Mouse (Mus musculus) heart, embryonic 11.5 days (tissue): ENCODE measurements around the gene Gm21987. TPM values are rescaled to one million over a fixed set of nuclear protein-coding genes. Genes with fewer than 3 reads are reported as not detected.

Experiments
- ATAC-seq: fragments of 200-750 bp; cut with Nextera tagmentation; replicated peaks from 2 replicates; pipeline ENCODE4 v1.8.0; 2017; ENCODE audit warnings: moderate library complexity; ENCODE audit not compliant: insufficient number of reproducible peaks, low FRiP score, low TSS enrichment
- H3K27ac ChIP-seq: fragments of 300-500 bp; sonication (generic); 2 replicates; pipeline ENCODE4 v1.5.1; 2014; ENCODE audit warnings: mild to moderate bottlenecking, low read depth, low read length
- H3K27me3 ChIP-seq: fragments of 300-500 bp; sonication (generic); 2 replicates; pipeline ENCODE4 v1.6.1; 2014; ENCODE audit warnings: mild to moderate bottlenecking, low read length, mixed read lengths; ENCODE audit not compliant: control insufficient read depth, insufficient read depth
- H3K36me3 ChIP-seq: fragments of 300-500 bp; sonication (generic); 2 replicates; pipeline ENCODE4 v1.6.1; 2014; ENCODE audit warnings: mild to moderate bottlenecking, low read length, moderate library complexity, mixed read lengths; ENCODE audit not compliant: control insufficient read depth, insufficient read depth
- H3K4me1 ChIP-seq: fragments of 300-500 bp; sonication (generic); 2 replicates; pipeline ENCODE4 v1.6.1; 2014; ENCODE audit warnings: low read length; ENCODE audit not compliant: control insufficient read depth, insufficient read depth
- H3K4me2 ChIP-seq: fragments of 300-500 bp; sonication (generic); 2 replicates; pipeline ENCODE4 v1.6.1; 2014; ENCODE audit warnings: mild to moderate bottlenecking, moderate library complexity
- H3K4me3 ChIP-seq: fragments of 300-500 bp; sonication (generic); 2 replicates; pipeline ENCODE4 v1.5.1; 2014; ENCODE audit warnings: low read depth, low read length
- H3K9ac ChIP-seq: fragments of 300-500 bp; sonication (generic); 2 replicates; pipeline ENCODE4 v1.6.1; 2014; ENCODE audit warnings: mild to moderate bottlenecking, low read depth, low read length, moderate library complexity
- H3K9me3 ChIP-seq: fragments of 300-500 bp; sonication (generic); replicated peaks from 2 replicates; pipeline ENCODE4 v1.6.1; 2016; ENCODE audit warnings: low read length; ENCODE audit not compliant: control insufficient read depth
- WGBS: fragments of 180-500 bp; shearing (Covaris S2); extraction: QIAGEN DNeasy Blood & Tissue Kit; methylation state at CpG from one replicate; pipeline ENCODE4 v1.1.7; 2014; ENCODE audit not compliant: insufficient replicate concordance; 5-methylcytosine and 5-hydroxymethylcytosine counted together
- polyA plus RNA-seq: library from polyadenylated mRNA; unstranded; fragments of >200 nt; fragmentation: Nextera tagmentation; extraction: Ambion mirVana; gene quantifications from 2 replicates; pipeline ENCODE4 v1.2.1, GENCODE M21; 2014

Gm21987 gene
- polyA plus RNA-seq, 1 experiment from 2014 or later: 3.4 TPM

DNA sequence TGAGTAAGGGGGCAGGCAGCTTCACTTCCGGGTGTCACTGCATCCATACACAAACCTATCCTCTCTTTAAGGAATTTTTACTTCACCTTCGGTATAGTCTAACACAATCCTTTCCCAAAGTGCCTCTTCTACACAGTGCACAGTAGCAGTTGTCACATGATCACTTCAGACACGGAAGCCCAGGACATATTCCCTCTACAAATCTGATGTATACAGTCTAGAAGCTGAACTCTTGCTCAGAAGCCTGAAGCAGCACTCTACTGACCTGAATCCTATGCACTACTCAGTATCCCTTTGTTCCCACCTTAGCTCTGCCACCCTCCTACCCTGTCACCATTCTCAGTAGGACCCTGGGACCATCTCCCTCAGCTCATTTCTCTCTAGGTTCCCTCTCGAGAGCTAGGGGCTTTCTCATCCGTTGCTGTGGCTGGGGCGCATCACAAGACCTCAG is 38.4 kb downstream of the Gm21987 start:
- H3K27ac ChIP-seq: no peak overlapping the region
- no peak overlapping the region for H3K4me3 ChIP-seq
- no peaks in the 10 kb centered on the region for H3K36me3 ChIP-seq
- no peak for ATAC-seq
- 86% methylated on average over 6 of the region's 6 CpGs for WGBS
- H3K9me3 ChIP-seq: no peaks in the 10 kb centered on the region
- no peaks in the 10 kb centered on the region for H3K27me3 ChIP-seq
- H3K9ac ChIP-seq: no peak overlapping the region
- no peak overlapping the region for H3K4me2 ChIP-seq
- no peaks in the 10 kb centered on the region for H3K4me1 ChIP-seq

DNA sequence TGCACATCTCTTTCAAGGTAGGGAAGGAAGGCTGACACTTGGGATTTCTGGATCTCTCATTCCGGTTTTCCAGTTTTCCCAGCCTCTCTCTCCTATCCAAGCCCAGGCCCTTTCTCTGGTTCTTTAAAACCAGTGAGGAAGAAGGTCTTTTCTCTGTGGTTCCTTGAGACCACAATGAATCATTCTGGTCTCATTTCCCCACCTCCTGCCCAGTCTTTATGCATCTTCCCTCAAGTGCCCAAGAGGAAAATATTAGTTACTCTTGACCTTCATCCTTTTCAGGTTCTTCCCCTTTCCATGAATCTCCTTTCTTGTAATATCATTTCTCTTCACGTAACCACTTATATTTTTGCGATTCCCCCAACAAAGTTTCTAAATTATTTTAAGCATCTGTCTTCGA is 38.9 kb downstream of the Gm21987 start:
- Histone ChIP-seq H3K4me2 (no peak overlapping the region), H3K9ac (no peak overlapping the region), H3K9me3 (no peaks in the 10 kb centered on the region), H3K27ac (no peak overlapping the region), H3K4me1 (no peaks in the 10 kb centered on the region), H3K36me3 (no peaks in the 10 kb centered on the region), H3K27me3 (no peaks in the 10 kb centered on the region), H3K4me3 (no peak overlapping the region)
- 88% methylated on average over 4 of the region's 4 CpGs for WGBS
- no peak for ATAC-seq

DNA sequence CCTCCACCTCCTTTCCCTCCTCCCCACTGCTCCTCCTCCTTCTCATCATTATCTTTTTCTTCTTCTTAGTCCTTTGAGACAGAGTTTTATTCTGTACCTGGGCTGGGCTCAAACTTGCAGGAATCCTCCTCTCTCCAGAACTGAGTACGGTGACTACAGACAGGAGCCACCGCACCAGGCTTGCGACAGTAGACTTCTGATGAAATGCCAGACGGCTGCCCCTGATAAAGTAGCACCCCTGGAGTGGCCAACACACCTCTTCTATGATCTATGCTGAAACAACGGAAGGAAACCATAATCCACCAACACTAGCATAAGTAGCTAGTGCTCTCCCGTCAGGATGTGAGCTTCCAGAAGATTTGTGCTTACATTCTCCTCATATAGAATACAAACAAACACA is 40.5 kb downstream of the Gm21987 start:
- Histone ChIP-seq H3K4me1 (no peaks in the 10 kb centered on the region), H3K9me3 (no peaks in the 10 kb centered on the region), H3K36me3 (no peaks in the 10 kb centered on the region), H3K27me3 (no peaks in the 10 kb centered on the region), H3K9ac (no peak overlapping the region), H3K27ac (no peak overlapping the region), H3K4me2 (no peak overlapping the region), H3K4me3 (no peak overlapping the region)
- no peak for ATAC-seq
- WGBS: 75% methylated on average over 6 of the region's 6 CpGs

DNA sequence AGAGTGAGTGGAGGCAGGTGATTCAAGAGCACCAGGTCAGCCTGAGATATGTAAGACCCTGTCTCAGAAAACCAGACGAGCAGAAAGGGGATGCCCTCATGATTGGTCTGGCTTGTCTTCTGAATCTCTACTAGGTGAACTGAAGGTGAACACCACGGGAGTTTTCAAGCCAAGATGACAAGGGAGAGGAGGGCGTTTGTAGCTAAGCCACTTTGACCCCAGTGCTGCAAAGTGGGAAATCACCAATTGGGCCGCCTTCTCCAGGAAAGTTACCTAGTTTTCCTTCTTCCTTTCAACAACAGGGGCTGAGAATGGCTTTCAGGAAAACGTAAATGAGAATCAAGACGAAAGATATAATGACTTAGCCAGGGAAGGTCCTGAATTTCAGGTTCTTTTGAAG is 41.9 kb downstream of the Gm21987 start:
- H3K4me2 ChIP-seq: no peak overlapping the region
- H3K27ac ChIP-seq: no peak overlapping the region
- H3K9me3 ChIP-seq: no peaks in the 10 kb centered on the region
- ATAC-seq: no peak
- H3K4me3 ChIP-seq: no peak overlapping the region
- no peaks in the 10 kb centered on the region for H3K36me3 ChIP-seq
- no peaks in the 10 kb centered on the region for H3K4me1 ChIP-seq
- 66% methylated on average over 6 of the region's 6 CpGs for WGBS
- H3K9ac ChIP-seq: no peak overlapping the region
- no peaks in the 10 kb centered on the region for H3K27me3 ChIP-seq

DNA sequence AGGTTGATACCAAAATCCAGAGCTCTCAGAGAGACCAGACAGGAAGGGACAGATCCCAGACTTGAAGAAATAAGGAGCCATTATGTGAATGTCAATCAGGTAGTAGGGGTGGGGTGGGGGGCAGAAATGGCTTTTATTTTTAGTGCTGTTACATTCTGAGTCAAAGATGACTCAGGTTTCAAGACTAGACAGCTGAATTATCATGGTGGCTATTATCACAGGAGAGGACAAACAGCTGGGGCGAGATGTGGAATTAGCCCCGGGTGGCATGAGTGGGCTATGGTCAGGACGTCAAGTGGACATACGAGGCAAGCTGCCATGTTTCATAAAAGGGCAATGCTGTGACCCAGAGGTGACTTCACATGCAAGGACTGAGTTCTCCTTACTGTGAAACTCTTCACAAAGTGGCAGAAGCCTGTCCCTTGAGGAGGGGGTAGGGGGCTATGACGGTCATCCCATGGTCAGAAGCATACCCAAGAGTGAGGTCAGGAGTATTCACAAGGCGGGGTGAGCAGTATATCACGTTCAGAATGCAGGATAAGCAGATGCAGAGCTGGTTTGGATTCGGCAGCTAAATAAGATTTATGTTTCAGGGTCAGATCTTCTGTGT is 42.5 kb downstream of the Gm21987 start:
- no peak for ATAC-seq
- no peak overlapping the region for H3K4me3 ChIP-seq
- no peaks in the 10 kb centered on the region for H3K4me1 ChIP-seq
- H3K9me3 ChIP-seq: no peaks in the 10 kb centered on the region
- H3K36me3 ChIP-seq: no peaks in the 10 kb centered on the region
- WGBS: 80% methylated on average over 8 of the region's 8 CpGs
- H3K9ac ChIP-seq: no peak overlapping the region
- H3K27ac ChIP-seq: no peak overlapping the region
- H3K4me2 ChIP-seq: no peak overlapping the region
- H3K27me3 ChIP-seq: no peaks in the 10 kb centered on the region

DNA sequence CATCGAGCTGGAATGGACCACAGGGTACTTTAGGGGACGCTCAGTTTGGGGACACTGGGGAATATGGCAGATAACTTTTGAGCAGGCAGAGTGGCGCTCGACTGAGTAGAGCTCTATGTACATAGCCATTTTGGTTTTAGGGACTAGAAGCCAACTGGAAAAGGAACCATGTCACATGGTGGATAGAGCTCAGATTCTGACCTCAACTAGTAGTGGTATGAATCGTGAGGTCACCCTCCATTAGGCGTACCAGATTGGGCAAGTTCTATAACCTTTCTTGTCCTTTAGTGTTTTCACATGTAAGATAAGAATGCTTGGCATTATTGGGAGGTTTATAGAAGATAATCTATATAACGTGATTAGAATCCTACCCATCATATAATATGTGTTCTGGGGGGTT is 43.5 kb downstream of the Gm21987 start:
- Histone ChIP-seq H3K27me3 (no peaks in the 10 kb centered on the region), H3K4me3 (no peak overlapping the region), H3K9ac (no peak overlapping the region), H3K36me3 (no peaks in the 10 kb centered on the region), H3K9me3 (no peaks in the 10 kb centered on the region), H3K4me1 (no peaks in the 10 kb centered on the region), H3K27ac (no peak overlapping the region), H3K4me2 (no peak overlapping the region)
- 85% methylated on average over 7 of the region's 7 CpGs for WGBS
- no peak for ATAC-seq

DNA sequence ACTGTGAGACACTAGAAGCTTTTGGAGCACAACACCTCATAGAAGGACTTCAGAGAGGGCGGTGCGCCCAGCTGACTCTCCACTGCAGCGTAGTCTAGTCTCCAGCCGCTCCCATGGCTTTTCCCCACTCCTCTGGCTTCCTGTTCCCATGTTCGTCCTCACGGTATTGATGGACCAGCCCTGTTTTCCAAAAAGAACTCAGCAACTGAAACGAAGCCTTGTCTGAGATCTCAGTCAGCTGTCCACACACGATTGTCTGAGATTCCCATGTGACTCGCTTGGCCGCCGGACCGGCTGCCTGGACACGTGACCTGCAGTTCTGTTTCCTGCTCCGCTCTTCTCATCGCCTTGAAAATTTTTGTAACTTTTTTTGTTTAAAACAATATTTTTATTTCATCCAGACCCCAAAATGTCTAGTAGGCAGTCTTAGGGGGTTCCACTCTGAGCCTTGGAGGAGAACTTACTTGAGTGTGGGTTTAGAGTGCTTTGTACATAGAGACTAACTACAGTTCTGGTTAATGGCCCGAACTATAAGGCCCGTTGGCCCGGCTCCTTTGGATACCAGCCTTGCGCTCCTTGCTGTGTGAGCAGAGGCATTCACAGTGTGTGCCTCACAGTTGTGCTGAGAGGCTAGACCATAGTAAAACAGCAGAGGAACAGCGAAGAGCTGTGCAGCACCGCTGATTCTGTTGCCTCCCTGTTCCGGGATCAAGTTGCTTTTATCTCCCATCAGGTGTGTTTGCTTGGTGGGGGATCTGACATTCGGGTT is 45.5 kb downstream of the Gm21987 start:
- Histone ChIP-seq H3K4me2 (peak overlapping the region; percentile 21), H3K9ac (no peak overlapping the region), H3K27me3 (no peaks in the 10 kb centered on the region), H3K9me3 (no peaks in the 10 kb centered on the region), H3K4me1 (peaks cover 5% of the 10 kb centered on the region; the same call in 1 of the 2 replicates), H3K27ac (no peak overlapping the region), H3K36me3 (no peaks in the 10 kb centered on the region), H3K4me3 (no peak overlapping the region)
- 70% methylated on average over 23 of the region's 23 CpGs for WGBS
- ATAC-seq: no peak

DNA sequence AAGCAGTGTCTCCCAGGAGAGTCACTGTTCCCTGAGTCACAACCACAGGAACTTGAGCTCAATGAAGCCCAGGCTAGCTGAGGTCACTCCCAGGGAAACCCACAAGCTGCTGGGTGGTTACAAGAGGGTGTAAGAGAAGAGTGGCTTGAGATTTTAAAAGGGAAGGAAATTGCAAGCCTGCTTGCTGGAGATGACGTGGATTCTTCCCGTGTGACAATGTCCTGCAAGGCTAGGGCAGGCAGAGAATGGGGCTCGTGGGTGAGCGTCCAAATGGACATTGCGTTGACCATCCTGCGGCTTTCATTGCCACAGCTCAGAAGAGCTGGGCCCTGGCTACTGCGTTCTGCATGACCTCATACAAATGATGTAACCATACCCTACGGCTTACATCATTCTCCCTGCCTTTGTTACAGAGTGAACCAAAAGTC is 47.4 kb downstream of the Gm21987 start:
- Histone ChIP-seq H3K4me3 (no peak overlapping the region), H3K27ac (no peak overlapping the region), H3K9ac (no peak overlapping the region), H3K9me3 (no peaks in the 10 kb centered on the region), H3K27me3 (no peaks in the 10 kb centered on the region), H3K4me1 (peaks cover 6% of the 10 kb centered on the region), H3K4me2 (no peak overlapping the region), H3K36me3 (no peaks in the 10 kb centered on the region)
- 78% methylated on average over 8 of the region's 8 CpGs for WGBS
- no peak for ATAC-seq
